Mouse (Mus musculus): ENCODE results near the gene Tnp2. TPM values are rescaled to one million over a fixed set of nuclear protein-coding genes. Genes with fewer than 3 reads are reported as not detected.
A peak's percentile ranks its signal among the peaks of the same experiment; 100 is the strongest.

Gene Tnp2
- polyA plus RNA-seq (2015; fragmentation: Nextera tagmentation; extraction: Ambion mirVana) = not detected in 2 replicates

- Histone ChIP-seq H3K4me2 (no peak within 1 kb of the TSS), H3K4me1 (replicated peaks) (peaks cover 18% of the 10 kb centered on the region), H3K9ac (no peak within 1 kb of the TSS), H3K27me3 (no peaks in the 10 kb centered on the region), H3K27ac (replicated peaks) (no peak within 1 kb of the TSS), H3K9me3 (no peaks in the 10 kb centered on the region), H3K4me3 (no peak within 1 kb of the TSS), H3K36me3 (no peaks in the 10 kb centered on the region)
- 58% methylated on average over 16 of the region's 16 CpGs for whole genome bisulfite sequencing
- ATAC-seq (ENCODE audit: low FRiP score, low read depth) = no peak
These were observed at the start of gene Tnp2 for GRCm38 (mm10) chr16:10788271-10788670. Gene Tnp2 (minus strand): TSS chr16:10788660.

- 83% methylated on average over 1 of the region's 1 CpGs for WGBS
- H3K27ac ChIP-seq (replicated peaks) = no peak overlapping the region
These were observed 49.4 kb upstream of the Tnp2 start for GRCm38 (mm10) chr16:10837903-10838302.

GRCm38 (mm10) chr16:10837250-10837649, 48.8 kb upstream of the Tnp2 start:
- Histone ChIP-seq H3K9me3 (no peaks in the 10 kb centered on the region), H3K27me3 (peaks cover 8% of the 10 kb centered on the region; the same call in 1 of the 2 replicates), H3K36me3 (no peaks in the 10 kb centered on the region), H3K4me1 (replicated peaks) (peaks cover 12% of the 10 kb centered on the region), H3K4me2 (no peak overlapping the region), H3K4me3 (no peak overlapping the region), H3K27ac (replicated peaks) (no peak overlapping the region), H3K9ac (no peak overlapping the region)
- WGBS = 90% methylated on average over 3 of the region's 3 CpGs
- no peak for ATAC-seq (ENCODE audit: low FRiP score, low read depth)

More at GRCm38 (mm10) chr16:10837903-10838302, 49.4 kb upstream of the Tnp2 start:
- H3K9ac ChIP-seq = no peak overlapping the region
- no peaks in the 10 kb centered on the region for H3K36me3 ChIP-seq
- ATAC-seq (ENCODE audit: low FRiP score, low read depth) = no peak
- H3K4me3 ChIP-seq = no peak overlapping the region
- H3K4me2 ChIP-seq = no peak overlapping the region
- H3K27me3 ChIP-seq = peaks cover 8% of the 10 kb centered on the region; the same call in 1 of the 2 replicates
- H3K9me3 ChIP-seq = no peaks in the 10 kb centered on the region
- H3K4me1 ChIP-seq (replicated peaks) = peaks cover 12% of the 10 kb centered on the region

GRCm38 (mm10) chr16:10836388-10836787, 47.9 kb upstream of the Tnp2 start:
- peaks cover 12% of the 10 kb centered on the region for H3K4me1 ChIP-seq (replicated peaks)
- H3K36me3 ChIP-seq = no peaks in the 10 kb centered on the region
- WGBS = 98% methylated on average over 3 of the region's 3 CpGs
- no peak overlapping the region for H3K27ac ChIP-seq (replicated peaks)
- H3K9me3 ChIP-seq = no peaks in the 10 kb centered on the region
- no peak overlapping the region for H3K4me3 ChIP-seq
- peaks cover 8% of the 10 kb centered on the region; the same call in 1 of the 2 replicates for H3K27me3 ChIP-seq
- H3K9ac ChIP-seq = no peak overlapping the region
- no peak overlapping the region for H3K4me2 ChIP-seq
- no peak for ATAC-seq (ENCODE audit: low FRiP score, low read depth)

GRCm38 (mm10) chr16:10834911-10835587, 46.6 kb upstream of the Tnp2 start, which contains the start of gene Rmi2:
Gene Rmi2 (plus strand): TSS chr16:10835059.
- H3K36me3 ChIP-seq = no peaks in the 10 kb centered on the region
- under 1% methylated on average over 54 of the region's 69 CpGs for WGBS
- H3K4me1 ChIP-seq (replicated peaks) = peaks cover 12% of the 10 kb centered on the region
- H3K4me2 ChIP-seq = peak within 1 kb of the TSS; percentile 99
- peak within 1 kb of the TSS; percentile 83 for H3K4me3 ChIP-seq
- peak within 1 kb of the TSS; percentile 60 for H3K9ac ChIP-seq
- H3K9me3 ChIP-seq = no peaks in the 10 kb centered on the region
- H3K27me3 ChIP-seq = peaks cover 8% of the 10 kb centered on the region; the same call in 1 of the 2 replicates
- no peak within 1 kb of the TSS for H3K27ac ChIP-seq (replicated peaks)
- peak; percentile 93 for ATAC-seq (ENCODE audit: low FRiP score, low read depth)

DNA sequence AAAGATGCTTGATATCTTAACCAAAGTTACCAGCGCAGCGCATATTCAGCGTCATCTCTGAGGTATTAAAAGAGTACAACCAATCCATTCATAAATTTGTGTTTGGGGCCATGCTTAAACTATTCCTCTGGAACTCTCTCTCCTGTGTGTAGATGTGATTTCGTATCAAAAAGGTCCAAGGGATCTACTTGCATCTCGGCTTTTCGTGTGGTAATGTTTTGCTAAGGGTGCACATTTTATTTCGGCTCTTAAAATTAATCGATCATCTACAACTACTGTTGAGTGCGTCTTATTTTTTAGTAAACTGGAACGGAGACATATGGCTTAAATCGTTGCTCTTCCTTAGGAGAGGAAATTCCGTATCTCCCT, 46.1 kb upstream of the Tnp2 start:
- 8% methylated on average over 12 of the region's 12 CpGs for WGBS
- H3K4me3 ChIP-seq = peak overlapping the region; percentile 83
- no peak overlapping the region for H3K27ac ChIP-seq (replicated peaks)
- peak overlapping the region; percentile 27; the same call in 1 of the 2 replicates for H3K9ac ChIP-seq
- H3K36me3 ChIP-seq = no peaks in the 10 kb centered on the region
- H3K27me3 ChIP-seq = peaks cover 8% of the 10 kb centered on the region; the same call in 1 of the 2 replicates
- peak overlapping the region; percentile 99 for H3K4me2 ChIP-seq
- peaks cover 12% of the 10 kb centered on the region for H3K4me1 ChIP-seq (replicated peaks)
- no peaks in the 10 kb centered on the region for H3K9me3 ChIP-seq
- no peak for ATAC-seq (ENCODE audit: low FRiP score, low read depth)

- H3K4me3 ChIP-seq = no peak overlapping the region
- no peaks in the 10 kb centered on the region for H3K9me3 ChIP-seq
- H3K9ac ChIP-seq = no peak overlapping the region
- no peak overlapping the region for H3K4me2 ChIP-seq
- H3K36me3 ChIP-seq = no peaks in the 10 kb centered on the region
- no peak overlapping the region for H3K27ac ChIP-seq (replicated peaks)
- WGBS = 77% methylated on average over 4 of the region's 4 CpGs
- H3K27me3 ChIP-seq = 0 out of 2 replicates have a peak, but pooled peaks cover under 1% of the 10 kb centered on the region
- ATAC-seq (ENCODE audit: low FRiP score, low read depth) = no peak
- H3K4me1 ChIP-seq (replicated peaks) = no peaks in the 10 kb centered on the region
These were observed 40.0 kb upstream of the Tnp2 start for GRCm38 (mm10) chr16:10828461-10828805.

GRCm38 (mm10) chr16:10827766-10828460, 39.5 kb upstream of the Tnp2 start:
- no peak overlapping the region for H3K4me2 ChIP-seq
- H3K4me1 ChIP-seq (replicated peaks) = no peaks in the 10 kb centered on the region
- no peak overlapping the region for H3K9ac ChIP-seq
- H3K27ac ChIP-seq (replicated peaks) = no peak overlapping the region
- WGBS = 84% methylated on average over 7 of the region's 7 CpGs
- H3K9me3 ChIP-seq = no peaks in the 10 kb centered on the region
- no peaks in the 10 kb centered on the region for H3K36me3 ChIP-seq
- no peak overlapping the region for H3K4me3 ChIP-seq
- ATAC-seq (ENCODE audit: low FRiP score, low read depth) = no peak
- no peaks in the 10 kb centered on the region for H3K27me3 ChIP-seq

- Histone ChIP-seq H3K9ac (no peak overlapping the region), H3K9me3 (no peaks in the 10 kb centered on the region), H3K4me1 (replicated peaks) (no peaks in the 10 kb centered on the region), H3K27ac (replicated peaks) (no peak overlapping the region), H3K4me2 (no peak overlapping the region), H3K27me3 (no peaks in the 10 kb centered on the region), H3K36me3 (no peaks in the 10 kb centered on the region), H3K4me3 (no peak overlapping the region)
- WGBS = 93% methylated on average over 9 of the region's 9 CpGs
- ATAC-seq (ENCODE audit: low FRiP score, low read depth) = no peak
These were observed 38.8 kb upstream of the Tnp2 start for GRCm38 (mm10) chr16:10827269-10827668.

- no peak overlapping the region for H3K4me2 ChIP-seq
- WGBS = 93% methylated on average over 4 of the region's 4 CpGs
- H3K4me3 ChIP-seq = no peak overlapping the region
- no peaks in the 10 kb centered on the region for H3K27me3 ChIP-seq
- H3K27ac ChIP-seq (replicated peaks) = no peak overlapping the region
- H3K9ac ChIP-seq = no peak overlapping the region
- no peak for ATAC-seq (ENCODE audit: low FRiP score, low read depth)
- no peaks in the 10 kb centered on the region for H3K36me3 ChIP-seq
- no peaks in the 10 kb centered on the region for H3K9me3 ChIP-seq
- H3K4me1 ChIP-seq (replicated peaks) = no peaks in the 10 kb centered on the region
These were observed 37.4 kb upstream of the Tnp2 start for GRCm38 (mm10) chr16:10825840-10826239.

GRCm38 (mm10) chr16:10824536-10824935, 36.1 kb upstream of the Tnp2 start:
- no peak for ATAC-seq (ENCODE audit: low FRiP score, low read depth)
- no peaks in the 10 kb centered on the region for H3K27me3 ChIP-seq
- no peak overlapping the region for H3K9ac ChIP-seq
- no peaks in the 10 kb centered on the region for H3K4me1 ChIP-seq (replicated peaks)
- WGBS = 90% methylated on average over 1 of the region's 1 CpGs
- no peaks in the 10 kb centered on the region for H3K9me3 ChIP-seq
- H3K36me3 ChIP-seq = no peaks in the 10 kb centered on the region
- no peak overlapping the region for H3K4me3 ChIP-seq
- H3K4me2 ChIP-seq = no peak overlapping the region
- no peak overlapping the region for H3K27ac ChIP-seq (replicated peaks)

- Histone ChIP-seq H3K4me2 (no peak overlapping the region), H3K4me1 (replicated peaks) (no peaks in the 10 kb centered on the region), H3K36me3 (no peaks in the 10 kb centered on the region), H3K27ac (replicated peaks) (no peak overlapping the region), H3K9ac (no peak overlapping the region), H3K4me3 (no peak overlapping the region), H3K9me3 (no peaks in the 10 kb centered on the region), H3K27me3 (no peaks in the 10 kb centered on the region)
- ATAC-seq (ENCODE audit: low FRiP score, low read depth) = no peak
- WGBS = 74% methylated on average over 4 of the region's 4 CpGs
These were observed 32.9 kb upstream of the Tnp2 start for GRCm38 (mm10) chr16:10821387-10821786.
